Mouse (Mus musculus) MEL (cell line): ENCODE measurements around the gene Olfr1148.

Experiments
- BHLHE40 ChIP-seq: IDR thresholded peaks from 2 replicates; pipeline ENCODE4 v1.6.1; 2012; ENCODE audit warnings: low read depth, mild to moderate bottlenecking, inconsistent platforms, low read length, improper control_type of control experiment, borderline replicate concordance
- CHD2 ChIP-seq: IDR thresholded peaks from 2 replicates; pipeline ENCODE4 v1.6.1; 2011; ENCODE audit warnings: low read length, improper control_type of control experiment
- CTCF ChIP-seq, 3 experiments: IDR thresholded peaks in 2 of 3; conservative IDR thresholded peaks in 1 of 3; 2 replicates each; pipeline ENCODE4 v1.5.1; 2011 to 2012; ENCODE audit warnings: low read length in 3 of 3, low read depth in 2 of 3, mild to moderate bottlenecking in 2 of 3, improper control_type of control experiment in 1 of 3, inconsistent platforms in 1 of 3, mixed read lengths in 1 of 3, moderate library complexity in 1 of 3; ENCODE audit not compliant: control insufficient read depth in 1 of 3, insufficient read depth in 1 of 3, poor library complexity in 1 of 3, severe bottlenecking in 1 of 3
- HCFC1 ChIP-seq: IDR thresholded peaks from 2 replicates; pipeline ENCODE4 v1.6.1; 2012; ENCODE audit warnings: low read depth, mild to moderate bottlenecking, inconsistent platforms, low read length, improper control_type of control experiment, moderate library complexity
- MAX ChIP-seq: IDR thresholded peaks from 2 replicates; pipeline ENCODE4 v1.6.1; 2011; ENCODE audit warnings: low read length, improper control_type of control experiment
- MEF2A ChIP-seq: IDR thresholded peaks from 2 replicates; pipeline ENCODE4 v1.6.1; 2014; ENCODE audit warnings: low read depth, mild to moderate bottlenecking, inconsistent platforms, low read length, improper control_type of control experiment; ENCODE audit not compliant: poor library complexity, insufficient replicate concordance, severe bottlenecking; ENCODE audit errors: extremely low read depth
- MYC ChIP-seq: IDR thresholded peaks from 2 replicates; pipeline ENCODE4 v1.6.1; 2011; ENCODE audit warnings: low read depth, mild to moderate bottlenecking, low read length, improper control_type of control experiment, moderate library complexity
- POLR2A ChIP-seq, 2 experiments: IDR thresholded peaks; 2 replicates each; pipeline ENCODE4 v1.6.1; 2011 to 2012; ENCODE audit warnings: low read length in 2 of 2, mild to moderate bottlenecking in 2 of 2, control low read depth in 1 of 2, improper control_type of control experiment in 1 of 2, low read depth in 1 of 2, moderate library complexity in 1 of 2; ENCODE audit not compliant: control insufficient read depth in 1 of 2, insufficient read depth in 1 of 2, poor library complexity in 1 of 2
- RCOR1 ChIP-seq: IDR thresholded peaks from 2 replicates; pipeline ENCODE4 v1.6.1; 2012; ENCODE audit warnings: low read depth, mild to moderate bottlenecking, inconsistent platforms, low read length, improper control_type of control experiment
- SMC3 ChIP-seq: IDR thresholded peaks from 2 replicates; pipeline ENCODE4 v1.6.1; 2011; ENCODE audit warnings: low read depth, low read length, improper control_type of control experiment
- TBP ChIP-seq: IDR thresholded peaks from 2 replicates; pipeline ENCODE4 v1.8.0; 2011; ENCODE audit warnings: low read depth, low read length, improper control_type of control experiment
- TCF12 ChIP-seq: IDR thresholded peaks from 2 replicates; pipeline ENCODE4 v1.6.1; 2014; ENCODE audit warnings: low read depth, mild to moderate bottlenecking, inconsistent platforms, low read length, improper control_type of control experiment, moderate library complexity
- UBTF ChIP-seq: IDR thresholded peaks from 2 replicates; pipeline ENCODE4 v1.6.1; 2012; ENCODE audit warnings: low read depth, mild to moderate bottlenecking, inconsistent platforms, low read length, improper control_type of control experiment, moderate library complexity, borderline replicate concordance; ENCODE audit not compliant: insufficient read depth
- ZC3H11A ChIP-seq: IDR thresholded peaks from 2 replicates; pipeline ENCODE4 v1.6.1; 2012; ENCODE audit warnings: low read depth, mild to moderate bottlenecking, inconsistent platforms, low read length, improper control_type of control experiment

DNA sequence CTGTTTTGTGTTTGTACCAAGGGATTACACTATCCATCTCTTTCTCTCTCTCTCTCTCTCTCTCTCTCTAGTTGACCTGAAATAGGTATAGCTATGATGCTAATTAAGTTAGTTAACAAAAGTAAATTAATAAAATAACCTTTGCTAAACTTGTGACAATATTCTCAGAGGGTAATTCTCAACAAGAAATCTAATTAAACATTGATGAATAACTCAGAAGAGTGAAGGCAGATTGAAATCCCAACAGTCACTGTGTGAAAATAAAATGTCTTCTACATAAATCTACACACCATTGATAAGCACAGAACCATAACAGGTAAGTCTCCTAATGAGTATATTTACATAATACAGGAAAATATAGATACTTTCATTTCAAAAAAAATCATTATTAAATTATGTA is 35.9 kb downstream of the Olfr1148 start, which contains the start of gene Olfr1152:
- no peak for TF ChIP-seq MAX
- TF ChIP-seq TBP, result no peak
- TF ChIP-seq HCFC1, result no peak
- TF ChIP-seq CTCF (IDR thresholded peaks at IDR 0.05 in 2 of 3, conservative IDR thresholded peaks at IDR 0.05 in 1 of 3; ENCODE audit: control insufficient read depth in 1 of 3, insufficient read depth in 1 of 3, low read depth in 2 of 3, low read length in 3 of 3, poor library complexity in 1 of 3, severe bottlenecking in 1 of 3), result no peak
- TF ChIP-seq CHD2, result no peak
- TF ChIP-seq UBTF, result no peak
- no peak for TF ChIP-seq BHLHE40
- no peak for TF ChIP-seq ZC3H11A
- TF ChIP-seq MYC, result no peak
- no peak for TF ChIP-seq RCOR1
- no peak for TF ChIP-seq POLR2A (IDR thresholded peaks at IDR 0.05; ENCODE audit: control insufficient read depth in 1 of 2, insufficient read depth in 1 of 2, low read depth in 1 of 2, low read length in 2 of 2, poor library complexity in 1 of 2)
- TF ChIP-seq MEF2A, result no peak
- TF ChIP-seq SMC3, result no peak
- TF ChIP-seq TCF12, result no peak
